Mouse (Mus musculus) E14TG2a.4 (cell line): ENCODE data around the gene Ccdc78.

Experiments used
- CTCF ChIP-seq: conservative IDR thresholded peaks from 2 replicates; pipeline ENCODE4 v1.5.1; 2014; ENCODE audit warnings: low read length
- NANOG ChIP-seq: IDR thresholded peaks from 2 replicates; pipeline ENCODE4 v1.6.1; 2014; ENCODE audit warnings: borderline replicate concordance, low read length, mixed read lengths
- POU5F1 ChIP-seq: IDR thresholded peaks from 2 replicates; pipeline ENCODE4 v1.6.1; 2014; ENCODE audit warnings: low read length, borderline replicate concordance

DNA sequence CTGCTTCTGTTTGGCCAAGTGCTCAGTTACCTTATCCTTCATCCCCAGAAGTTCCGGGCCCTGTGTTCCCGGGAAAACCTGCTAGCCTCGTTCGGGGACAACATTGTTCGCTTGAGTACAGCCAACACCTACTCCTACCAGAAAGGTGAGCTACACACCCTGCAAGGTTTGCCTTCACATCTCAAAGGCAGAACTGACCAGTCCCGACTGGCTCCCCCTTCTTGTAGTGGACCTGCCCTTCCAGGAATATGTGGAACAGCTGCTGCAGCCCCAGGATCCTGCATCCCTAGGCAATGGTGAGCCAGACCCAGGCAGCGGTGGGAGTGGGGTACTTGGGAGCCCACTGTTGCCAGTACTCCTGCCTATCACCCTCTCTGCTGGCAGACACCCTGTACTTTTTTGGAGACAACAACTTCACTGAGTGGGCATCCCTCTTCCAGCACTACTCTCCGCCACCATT lies 43.2 kb downstream of the Ccdc78 start:
- no peak for TF ChIP-seq CTCF
- TF ChIP-seq POU5F1, result no peak
- no peak for TF ChIP-seq NANOG
